Mouse (Mus musculus) G1E (cell line): ENCODE measurements around the gene Mbnl1.

Experiments used
- CTCF ChIP-seq: IDR thresholded peaks from 2 replicates; pipeline ENCODE4 v1.5.1; 2012; ENCODE audit warnings: low read depth, low read length, inconsistent platforms, mixed read lengths
- POLR2AphosphoS5 ChIP-seq: IDR thresholded peaks from 2 replicates; pipeline ENCODE4 v1.6.1; 2012; ENCODE audit warnings: low read depth, low read length, inconsistent platforms; ENCODE audit not compliant: insufficient replicate concordance

DNA sequence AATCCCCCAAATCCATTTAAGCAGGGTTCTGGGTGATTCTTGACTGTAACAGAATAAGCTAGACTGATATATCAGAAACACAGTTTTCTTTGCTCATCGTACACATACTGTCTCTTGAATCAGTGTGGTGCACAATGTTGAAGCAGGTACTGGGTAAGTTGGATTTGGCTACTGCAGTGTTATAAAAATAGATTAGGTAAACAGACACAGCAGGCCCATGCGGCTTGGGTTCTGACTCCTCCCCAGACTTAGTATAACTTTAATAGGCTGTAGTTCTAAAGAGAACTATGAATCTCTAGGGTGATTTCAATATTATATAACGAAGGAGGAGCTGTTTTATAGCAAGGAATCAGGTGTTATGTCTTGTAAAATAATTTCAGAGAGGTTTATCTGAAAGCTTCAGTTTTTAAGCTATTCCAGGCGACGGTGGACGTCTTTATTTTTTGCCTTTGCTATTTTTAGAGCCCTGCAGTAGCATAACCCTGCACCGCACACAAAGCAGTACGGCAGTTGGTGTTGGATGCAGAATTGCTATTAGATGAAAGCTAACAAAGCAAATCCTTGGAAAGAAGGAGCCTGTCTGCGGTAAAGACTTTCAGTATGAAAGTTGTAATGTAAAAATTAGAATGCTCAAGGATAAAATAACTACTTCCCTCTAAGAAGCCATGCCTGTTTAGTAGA is 103.9 kb downstream of the Mbnl1 start:
- no peak for TF ChIP-seq CTCF
- TF ChIP-seq POLR2AphosphoS5, result no peak
